Mouse (Mus musculus): Measurements from ENCODE around the gene Cnrip1. TPM values are rescaled to one million over a fixed set of nuclear protein-coding genes. Genes with fewer than 3 reads are reported as not detected.

Gene Cnrip1
- polyA plus RNA-seq, 1 experiment from 2014 or later, result 12.2 TPM

- Histone ChIP-seq H3K27me3 (replicated peaks; ENCODE audit: control insufficient read depth, insufficient read depth, low read length) (no peaks in the 10 kb centered on the region), H3K9ac (ENCODE audit: low read depth, low read length) (no peak overlapping the region), H3K36me3 (ENCODE audit: control insufficient read depth, insufficient read depth) (no peaks in the 10 kb centered on the region), H3K27ac (ENCODE audit: low read depth, low read length) (no peak overlapping the region), H3K4me2 (replicated peaks; ENCODE audit: low read depth) (no peak overlapping the region), H3K9me3 (ENCODE audit: control insufficient read depth) (no peaks in the 10 kb centered on the region), H3K4me1 (replicated peaks; ENCODE audit: control insufficient read depth, insufficient read depth, low read length) (no peaks in the 10 kb centered on the region), H3K4me3 (ENCODE audit: low read depth, low read length) (no peak overlapping the region)
- no peak for ATAC-seq
- 33% methylated on average over 5 of the region's 5 CpGs for WGBS
- no peak for TF ChIP-seq CTCF (IDR thresholded peaks at IDR 0.05; ENCODE audit: low read depth)
Observed at GRCm38 (mm10) chr11:17086106-17086505, 34.7 kb downstream of the Cnrip1 start.

GRCm38 (mm10) chr11:17106936-17107335, 55.5 kb downstream of the Cnrip1 start:
- H3K4me3 ChIP-seq (ENCODE audit: low read depth, low read length), result no peak overlapping the region
- H3K4me2 ChIP-seq (replicated peaks; ENCODE audit: low read depth), result no peak overlapping the region
- no peak overlapping the region for H3K27ac ChIP-seq (ENCODE audit: low read depth, low read length)
- no peaks in the 10 kb centered on the region for H3K27me3 ChIP-seq (replicated peaks; ENCODE audit: control insufficient read depth, insufficient read depth, low read length)
- H3K9ac ChIP-seq (ENCODE audit: low read depth, low read length), result no peak overlapping the region
- no peak for ATAC-seq
- no peak for TF ChIP-seq CTCF (IDR thresholded peaks at IDR 0.05; ENCODE audit: low read depth)
- H3K9me3 ChIP-seq (ENCODE audit: control insufficient read depth), result no peaks in the 10 kb centered on the region
- no peaks in the 10 kb centered on the region for H3K4me1 ChIP-seq (replicated peaks; ENCODE audit: control insufficient read depth, insufficient read depth, low read length)
- no peaks in the 10 kb centered on the region for H3K36me3 ChIP-seq (ENCODE audit: control insufficient read depth, insufficient read depth)
- WGBS, result 84% methylated on average over 5 of the region's 5 CpGs

- TF ChIP-seq CTCF (IDR thresholded peaks at IDR 0.05; ENCODE audit: low read depth), result no peak
- no peaks in the 10 kb centered on the region for H3K9me3 ChIP-seq (ENCODE audit: control insufficient read depth)
- H3K27ac ChIP-seq (ENCODE audit: low read depth, low read length), result no peak overlapping the region
- no peak overlapping the region for H3K4me2 ChIP-seq (replicated peaks; ENCODE audit: low read depth)
- ATAC-seq, result no peak
- H3K36me3 ChIP-seq (ENCODE audit: control insufficient read depth, insufficient read depth), result no peaks in the 10 kb centered on the region
- no peak overlapping the region for H3K4me3 ChIP-seq (ENCODE audit: low read depth, low read length)
- 51% methylated on average over 6 of the region's 6 CpGs for WGBS
- no peaks in the 10 kb centered on the region for H3K4me1 ChIP-seq (replicated peaks; ENCODE audit: control insufficient read depth, insufficient read depth, low read length)
- no peaks in the 10 kb centered on the region for H3K27me3 ChIP-seq (replicated peaks; ENCODE audit: control insufficient read depth, insufficient read depth, low read length)
- no peak overlapping the region for H3K9ac ChIP-seq (ENCODE audit: low read depth, low read length)
Observed at GRCm38 (mm10) chr11:17107359-17107758, 56.0 kb downstream of the Cnrip1 start.

GRCm38 (mm10) chr11:17112419-17113090, 61.2 kb downstream of the Cnrip1 start:
- TF ChIP-seq CTCF (IDR thresholded peaks at IDR 0.05; ENCODE audit: low read depth), result no peak
- no peaks in the 10 kb centered on the region for H3K36me3 ChIP-seq (ENCODE audit: control insufficient read depth, insufficient read depth)
- 72% methylated on average over 1 of the region's 1 CpGs for WGBS
- no peak overlapping the region for H3K27ac ChIP-seq (ENCODE audit: low read depth, low read length)
- no peak overlapping the region for H3K9ac ChIP-seq (ENCODE audit: low read depth, low read length)
- H3K4me1 ChIP-seq (replicated peaks; ENCODE audit: control insufficient read depth, insufficient read depth, low read length), result no peaks in the 10 kb centered on the region
- no peak overlapping the region for H3K4me3 ChIP-seq (ENCODE audit: low read depth, low read length)
- H3K9me3 ChIP-seq (ENCODE audit: control insufficient read depth), result no peaks in the 10 kb centered on the region
- no peaks in the 10 kb centered on the region for H3K27me3 ChIP-seq (replicated peaks; ENCODE audit: control insufficient read depth, insufficient read depth, low read length)
- H3K4me2 ChIP-seq (replicated peaks; ENCODE audit: low read depth), result no peak overlapping the region
- ATAC-seq, result no peak

GRCm38 (mm10) chr11:17126418-17126817, 75.0 kb downstream of the Cnrip1 start:
- Histone ChIP-seq H3K9me3 (ENCODE audit: control insufficient read depth) (no peaks in the 10 kb centered on the region), H3K4me2 (replicated peaks; ENCODE audit: low read depth) (no peak overlapping the region), H3K36me3 (ENCODE audit: control insufficient read depth, insufficient read depth) (no peaks in the 10 kb centered on the region), H3K4me3 (ENCODE audit: low read depth, low read length) (no peak overlapping the region), H3K4me1 (replicated peaks; ENCODE audit: control insufficient read depth, insufficient read depth, low read length) (no peaks in the 10 kb centered on the region), H3K27ac (ENCODE audit: low read depth, low read length) (no peak overlapping the region), H3K27me3 (replicated peaks; ENCODE audit: control insufficient read depth, insufficient read depth, low read length) (no peaks in the 10 kb centered on the region), H3K9ac (ENCODE audit: low read depth, low read length) (no peak overlapping the region)
- no peak for ATAC-seq
- TF ChIP-seq CTCF (IDR thresholded peaks at IDR 0.05; ENCODE audit: low read depth), result no peak
- 36% methylated on average over 2 of the region's 2 CpGs for WGBS

Other genes with a start within 250 kb of the Cnrip1 start
- 0.17 and 0.25 TPM in 2 replicates for gene Fbxo48, start 100.2 kb upstream of the Cnrip1 start, polyA plus RNA-seq (2015; fragmentation: Nextera tagmentation; extraction: Ambion mirVana)
- gene Plek, start 795 bp downstream of the Cnrip1 start, polyA plus RNA-seq (2015; fragmentation: Nextera tagmentation; extraction: Ambion mirVana), result 1.3 and 1.4 TPM in 2 replicates
- 78.6 and 87.0 TPM in 2 replicates for gene Ppp3r1, start 107.7 kb downstream of the Cnrip1 start, polyA plus RNA-seq (2015; fragmentation: Nextera tagmentation; extraction: Ambion mirVana)
- 10.9 and 11.7 TPM in 2 replicates for gene Wdr92, start 130.5 kb downstream of the Cnrip1 start, polyA plus RNA-seq (2015; fragmentation: Nextera tagmentation; extraction: Ambion mirVana)
- gene Pno1, start 160.0 kb downstream of the Cnrip1 start, polyA plus RNA-seq (2015; fragmentation: Nextera tagmentation; extraction: Ambion mirVana), result 46.6 and 54.1 TPM in 2 replicates
- 101 and 106 TPM in 2 replicates for gene C1d, start 206.0 kb downstream of the Cnrip1 start, polyA plus RNA-seq (2015; fragmentation: Nextera tagmentation; extraction: Ambion mirVana)